Mouse (Mus musculus) megakaryocyte, embryonic 14.5 days (primary cell): ENCODE data around the gene Artn.

Experiments
- FLI1 ChIP-seq: IDR thresholded peaks from 2 replicates; pipeline ENCODE4 v1.6.1; 2012; ENCODE audit warnings: low read length, inconsistent platforms, mixed read lengths
- GATA1 ChIP-seq: IDR thresholded peaks from 3 replicates; pipeline ENCODE4 v1.6.1; 2012; ENCODE audit warnings: mixed read lengths, low read length, inconsistent platforms, borderline replicate concordance

GRCm38 (mm10) chr4:117891738-117892161 lies 37.8 kb downstream of the Artn start, which contains the start of gene Dph2:
- TF ChIP-seq GATA1 (no peak), FLI1 (no peak)
